Mouse (Mus musculus) cerebellum, postnatal 4 days (tissue): Measurements from ENCODE around the gene Olfr851.

Experiments
- DNase-seq, 2 experiments: peaks; one replicate each; pipeline ENCODE4 v3.0.0; 2022; ENCODE audit warnings: low spot score in 2 of 2, mixed read lengths in 1 of 2

Olfr851 gene

DNA sequence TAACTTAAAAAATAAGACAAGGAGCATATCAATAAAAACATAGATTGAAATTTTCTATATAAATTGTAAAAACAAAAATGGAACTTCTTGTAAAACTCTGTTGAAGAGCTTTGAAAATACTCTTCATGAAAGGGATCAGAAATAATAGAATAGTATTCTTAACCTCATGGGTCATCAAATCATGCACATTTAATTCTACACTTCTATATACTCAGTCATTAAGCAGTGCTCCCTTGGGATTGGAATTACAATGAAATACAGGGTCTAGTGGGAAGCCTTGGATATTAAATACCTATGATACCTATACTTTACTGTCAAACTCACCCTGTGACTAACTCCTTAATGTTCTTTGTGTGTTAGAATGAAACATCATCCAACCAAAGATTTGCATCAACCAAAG, at the start of gene Olfr851:
TSS of gene Olfr851 (plus strand) at position 301 of the 400 bp plus-strand sequence.
- DNase-seq: no peak

DNA sequence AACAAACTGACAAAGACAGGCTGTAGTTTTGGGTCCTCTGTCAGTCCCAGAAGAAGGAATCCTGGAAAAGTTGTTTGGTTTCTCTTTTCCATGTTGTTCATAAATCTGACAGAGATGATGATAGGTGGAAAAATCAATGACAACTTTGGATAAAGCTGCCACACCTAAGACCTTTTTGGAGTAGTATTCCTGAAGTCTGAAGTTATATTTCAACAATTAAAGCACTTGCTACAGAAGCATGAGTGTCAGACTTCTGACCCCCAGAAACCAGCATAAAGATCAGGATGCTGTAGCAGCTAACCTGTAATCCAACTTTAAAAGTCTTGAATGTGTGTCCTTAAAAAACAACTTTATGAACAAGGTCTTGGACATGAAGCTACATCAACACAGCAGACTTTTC, 14.9 kb upstream of the Olfr851 start, which contains the start of gene Olfr850:
TSS of gene Olfr850 (minus strand) at position 101 of the 400 bp plus-strand sequence.
- DNase-seq: no peak

DNA sequence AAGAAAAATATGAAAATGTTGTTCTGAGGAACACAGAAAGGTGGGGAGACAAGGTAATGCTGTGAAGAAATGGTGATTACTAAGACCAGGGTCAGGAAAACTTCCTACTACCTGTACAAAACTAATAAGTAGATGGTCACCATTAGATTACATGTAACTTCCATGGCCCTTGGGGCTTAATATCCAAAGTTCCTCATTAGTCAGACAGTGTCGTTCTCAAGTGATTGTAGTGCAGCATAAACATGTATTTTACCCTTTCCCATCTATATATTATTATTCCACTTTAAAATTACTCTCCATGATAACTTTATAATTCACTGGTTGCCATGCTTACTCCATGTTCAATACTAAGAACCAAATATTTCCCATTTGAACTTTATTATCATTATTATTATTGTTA, 47.9 kb downstream of the Olfr851 start, which contains the start of gene Olfr853:
TSS of gene Olfr853 (minus strand) at position 101 of the 400 bp plus-strand sequence.
- DNase-seq: no peak
